Mouse (Mus musculus) CD8-positive naive resting alpha-beta T cell, adult 2 months (primary cell): ENCODE results near the gene Tfcp2.
A peak's percentile ranks its signal among the peaks of the same experiment; 100 is the strongest.

Source experiments
- DNase-seq, 2 experiments: peaks; one replicate each; pipeline ENCODE4 v3.0.0; 2022; ENCODE audit warnings: low read depth in 2 of 2, low spot score in 2 of 2

Gene Tfcp2

DNA sequence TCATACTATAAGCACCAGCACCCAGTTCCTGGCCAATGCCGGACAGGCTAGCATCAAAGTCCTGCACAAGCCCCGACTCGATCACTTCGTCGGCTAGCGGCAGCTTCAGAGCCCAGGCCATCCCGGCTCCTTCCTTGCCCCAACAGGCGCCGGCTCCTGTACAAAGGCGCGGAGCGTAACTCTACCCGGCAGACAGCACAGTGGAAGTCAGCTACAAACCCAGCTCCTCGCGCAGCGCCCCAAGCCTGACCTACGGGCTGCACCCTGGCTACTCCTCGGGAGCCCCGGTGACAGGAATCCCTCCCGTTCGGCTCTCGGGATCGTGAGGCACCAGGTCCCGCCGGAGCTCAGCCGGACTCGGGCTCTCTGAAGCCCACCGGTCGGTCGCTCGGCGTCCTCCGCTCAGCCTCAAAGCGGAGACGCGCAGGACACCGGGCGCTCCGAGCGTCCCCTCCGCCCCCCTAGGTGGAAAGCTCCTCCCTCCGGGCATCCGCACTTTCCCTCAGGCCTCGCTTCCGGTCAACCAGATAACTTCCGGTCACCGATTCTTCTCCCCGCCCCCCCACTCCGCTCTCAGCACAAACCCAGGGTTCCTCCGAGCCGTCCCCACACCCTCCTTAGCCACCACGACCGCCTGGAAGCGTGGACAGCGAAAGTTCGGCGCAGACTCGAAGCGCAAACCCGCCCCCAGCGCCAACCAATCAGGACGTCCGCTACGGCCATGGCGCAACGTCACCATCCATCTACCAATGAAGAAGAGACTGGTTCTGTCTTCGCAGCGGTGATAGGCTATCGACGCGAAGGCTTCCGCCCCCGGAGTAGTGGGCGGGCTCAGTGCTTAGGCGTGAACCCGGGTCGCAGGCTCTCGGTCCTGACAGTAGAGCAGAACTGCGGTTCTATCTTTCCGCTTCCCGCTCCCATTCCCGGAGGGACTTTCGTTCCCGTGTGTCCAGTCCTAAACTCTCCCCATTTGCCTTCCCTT, at the start of gene Tfcp2:
Gene Tfcp2, minus strand, starts transcription at position 683 of the 982 bp plus-strand sequence.
- peak; percentile 96 for DNase-seq

DNA sequence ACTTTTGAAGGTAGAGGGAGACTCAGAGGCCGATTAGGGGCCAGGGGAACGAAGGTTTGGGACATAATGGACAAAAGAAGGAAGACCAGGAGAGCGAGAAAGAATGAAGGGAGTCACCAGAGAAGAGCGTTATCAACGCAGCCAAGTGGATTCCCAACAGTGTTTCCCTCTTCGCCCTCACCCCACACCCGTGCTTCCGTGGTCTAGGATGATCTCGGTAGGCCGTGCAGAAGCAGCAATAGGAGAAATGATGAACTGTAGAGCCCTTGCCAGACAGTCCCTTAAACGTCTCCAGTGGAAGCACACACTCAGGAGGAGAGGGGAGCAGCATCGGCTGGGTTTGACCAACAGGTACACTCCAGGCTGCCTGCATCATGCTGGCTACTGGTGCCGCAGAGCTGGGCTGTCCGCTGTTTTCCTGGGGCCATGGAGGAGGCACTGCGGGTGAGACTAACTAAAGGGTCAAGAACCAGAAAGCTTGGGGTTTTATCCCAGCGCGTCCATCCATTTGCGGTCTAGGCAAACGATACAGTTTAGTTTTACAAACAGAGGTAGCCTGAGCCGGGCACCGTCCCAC, 49.0 kb upstream of the Tfcp2 start:
- DNase-seq: no peak

- peak; percentile 52 to 73 for DNase-seq
These were observed 48.4 kb upstream of the Tfcp2 start for GRCm38 (mm10) chr15:100600047-100600695.

DNA sequence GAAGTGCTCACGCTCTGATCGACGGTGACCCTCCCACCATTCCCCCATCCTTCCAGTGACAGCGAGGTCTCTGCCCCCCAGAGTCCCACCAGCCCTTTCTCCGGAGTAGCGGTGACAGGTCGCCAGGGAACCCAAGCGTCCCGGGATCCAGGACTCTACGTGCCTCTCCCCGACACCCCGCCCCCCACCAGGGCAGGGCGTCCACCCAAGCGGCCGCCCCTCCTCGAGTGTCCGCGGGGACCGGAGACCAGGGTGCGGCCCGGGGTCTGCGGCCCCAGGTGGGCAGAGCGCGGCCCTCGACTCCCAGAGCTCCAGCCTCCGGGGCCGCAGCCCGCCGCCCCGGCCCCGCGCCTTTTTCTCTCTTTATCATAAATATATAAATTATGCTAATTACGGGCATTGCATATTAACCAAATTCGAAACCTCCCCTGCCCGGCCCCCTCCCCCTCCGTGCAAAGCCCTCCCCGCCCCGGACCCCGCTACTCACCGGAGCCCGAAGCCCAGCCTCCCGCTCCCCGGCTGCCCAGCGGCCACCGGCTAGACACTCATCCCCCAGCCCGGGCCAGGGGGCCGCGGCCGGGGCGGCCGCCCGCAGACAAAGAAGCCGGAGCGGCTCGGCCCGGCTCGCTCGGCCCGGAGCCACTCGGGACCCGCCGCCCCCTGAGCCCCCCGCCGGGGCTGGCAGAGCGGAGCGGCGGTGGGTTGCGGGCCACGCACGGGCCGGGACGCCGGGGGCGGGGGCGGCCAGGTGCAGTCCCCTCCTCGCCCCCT, 47.7 kb upstream of the Tfcp2 start, which contains the start of gene Pou6f1:
Gene Pou6f1, minus strand, starts transcription at position 709 of the 771 bp plus-strand sequence.
- no peak for DNase-seq

- DNase-seq: peak in 1 of 2 experiments; percentile 35
These were observed 47.1 kb upstream of the Tfcp2 start for GRCm38 (mm10) chr15:100598883-100599275.

- DNase-seq: peak in 1 of 2 experiments; percentile 49
These were observed 46.6 kb upstream of the Tfcp2 start for GRCm38 (mm10) chr15:100598287-100598882.

DNA sequence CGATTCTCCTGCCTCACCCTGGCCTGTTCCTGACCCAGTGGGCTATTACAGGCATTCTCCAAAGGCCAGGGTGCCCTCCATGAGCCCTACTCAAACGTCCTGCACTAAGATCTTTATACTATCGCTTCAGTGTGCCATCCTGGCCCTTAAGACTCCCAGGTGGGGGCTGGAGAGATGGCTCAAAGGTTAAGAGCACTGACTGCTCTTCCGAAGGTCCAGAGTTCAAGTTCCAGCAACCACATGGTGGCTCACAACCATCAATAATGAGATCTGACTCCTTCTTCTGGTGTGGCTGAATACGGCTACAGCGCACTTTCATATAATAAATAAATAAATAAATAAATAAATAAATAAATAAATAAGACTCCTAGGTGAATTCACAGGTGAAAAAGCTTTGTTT, 41.0 kb upstream of the Tfcp2 start:
- DNase-seq: no peak

DNA sequence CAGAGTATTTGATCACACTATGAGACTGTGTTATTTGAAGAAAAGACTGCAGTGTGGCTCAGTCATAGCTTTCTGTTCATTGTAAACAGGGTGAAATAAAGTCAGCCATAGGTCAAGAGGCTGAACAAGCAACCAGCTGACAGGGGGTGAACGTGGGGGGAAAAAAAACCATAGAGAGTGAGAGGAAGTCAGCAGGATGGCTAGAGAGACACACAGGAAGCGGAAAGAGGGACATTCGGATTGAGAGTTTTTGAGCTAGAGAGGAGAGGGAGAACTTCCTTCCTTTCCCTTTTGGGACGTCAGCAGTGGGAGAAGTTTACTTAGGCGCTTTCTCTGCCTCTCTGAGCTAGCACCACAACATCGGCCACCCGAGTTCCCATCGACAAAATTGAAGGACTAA, 38.6 kb upstream of the Tfcp2 start:
- no peak for DNase-seq

DNA sequence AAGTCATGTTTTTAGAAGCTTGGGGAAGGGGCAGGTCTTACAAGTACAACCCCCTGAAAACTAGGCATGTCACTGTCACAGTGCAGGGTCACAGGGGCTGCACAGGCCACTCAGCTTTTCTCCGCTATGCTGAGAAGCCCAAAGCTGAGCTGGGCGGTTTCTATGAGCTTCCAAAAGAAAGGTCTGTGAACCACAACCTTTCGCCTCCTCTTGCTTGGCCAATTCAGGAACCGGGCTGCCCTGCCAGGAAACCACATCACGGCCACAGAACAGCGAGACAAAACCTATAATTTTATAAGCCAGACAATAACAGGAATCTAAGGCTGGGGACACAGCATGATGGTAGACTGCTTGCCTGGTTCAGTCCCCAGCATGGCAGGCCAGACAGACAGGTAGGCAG, 36.5 kb upstream of the Tfcp2 start:
- no peak for DNase-seq

- no peak for DNase-seq
These were observed 35.4 kb upstream of the Tfcp2 start for GRCm38 (mm10) chr15:100587166-100587565.

- no peak for DNase-seq
These were observed 34.1 kb upstream of the Tfcp2 start for GRCm38 (mm10) chr15:100585931-100586330.

- no peak for DNase-seq
These were observed 28.3 kb upstream of the Tfcp2 start for GRCm38 (mm10) chr15:100580108-100580507.

GRCm38 (mm10) chr15:100577972-100578371, 26.2 kb upstream of the Tfcp2 start:
- no peak for DNase-seq

GRCm38 (mm10) chr15:100576810-100577209, 25.0 kb upstream of the Tfcp2 start:
- no peak for DNase-seq

GRCm38 (mm10) chr15:100576392-100576791, 24.6 kb upstream of the Tfcp2 start:
- no peak for DNase-seq

GRCm38 (mm10) chr15:100575366-100575765, 23.6 kb upstream of the Tfcp2 start:
- no peak for DNase-seq

GRCm38 (mm10) chr15:100574378-100574777, 22.6 kb upstream of the Tfcp2 start:
- DNase-seq: no peak

GRCm38 (mm10) chr15:100573946-100574345, 22.1 kb upstream of the Tfcp2 start:
- no peak for DNase-seq

- DNase-seq: no peak
These were observed 17.4 kb upstream of the Tfcp2 start for GRCm38 (mm10) chr15:100569239-100569638.

- no peak for DNase-seq
These were observed 14.7 kb upstream of the Tfcp2 start for GRCm38 (mm10) chr15:100566531-100566930.
